Mouse (Mus musculus) liver, embryonic 13.5 days (tissue): ENCODE measurements around the gene Aldh1l1. TPM values are rescaled to one million over a fixed set of nuclear protein-coding genes. Genes with fewer than 3 reads are reported as not detected.
A peak's percentile ranks its signal among the peaks of the same experiment; 100 is the strongest.

Experiments used
- ATAC-seq: fragments of 200-750 bp; cut with Nextera tagmentation; 2 replicates; pipeline ENCODE4 v1.8.0; 2017; ENCODE audit warnings: low read depth, mild to moderate bottlenecking, moderate number of reproducible peaks, moderate library complexity
- DNase-seq: peaks from one replicate; pipeline ENCODE4 v3.0.0; 2022
- H3K27ac ChIP-seq: fragments of 300-500 bp; sonication (generic); 2 replicates; pipeline ENCODE4 v1.5.1; 2015; ENCODE audit warnings: moderate library complexity, mild to moderate bottlenecking, inconsistent platforms
- H3K27me3 ChIP-seq: fragments of 300-500 bp; sonication (generic); 2 replicates; pipeline ENCODE4 v1.6.1; 2015; ENCODE audit warnings: mild to moderate bottlenecking, inconsistent platforms
- H3K36me3 ChIP-seq: fragments of 300-500 bp; sonication (generic); 2 replicates; pipeline ENCODE4 v1.6.1; 2015; ENCODE audit warnings: mild to moderate bottlenecking, inconsistent platforms
- H3K4me1 ChIP-seq: fragments of 300-500 bp; sonication (generic); replicated peaks from 2 replicates; pipeline ENCODE4 v1.6.1; 2015; ENCODE audit warnings: inconsistent platforms
- H3K4me2 ChIP-seq: fragments of 300-500 bp; sonication (generic); 2 replicates; pipeline ENCODE4 v1.6.1; 2015; ENCODE audit warnings: inconsistent platforms, mild to moderate bottlenecking, moderate library complexity
- H3K4me3 ChIP-seq: fragments of 300-500 bp; sonication (generic); replicated peaks from 2 replicates; pipeline ENCODE4 v1.5.1; 2015; ENCODE audit warnings: mild to moderate bottlenecking, inconsistent platforms
- H3K9ac ChIP-seq: fragments of 300-500 bp; sonication (generic); 2 replicates; pipeline ENCODE4 v1.6.1; 2015; ENCODE audit warnings: mild to moderate bottlenecking, inconsistent platforms
- H3K9me3 ChIP-seq: fragments of 300-500 bp; sonication (generic); replicated peaks from 2 replicates; pipeline ENCODE4 v1.6.1; 2016; ENCODE audit warnings: inconsistent platforms
- WGBS: fragments of 180-500 bp; shearing (Covaris S2); methylation state at CpG from one replicate; pipeline ENCODE4 v1.1.7; 2015; ENCODE audit not compliant: insufficient replicate concordance; 5-methylcytosine and 5-hydroxymethylcytosine counted together
- polyA plus RNA-seq: library from polyadenylated mRNA; unstranded; fragments of >200 nt; fragmentation: Nextera tagmentation; extraction: Ambion mirVana; gene quantifications from 2 replicates; pipeline ENCODE4 v1.2.1, GENCODE M21; 2015

Gene Aldh1l1
- polyA plus RNA-seq, 1 experiment from 2014 or later, result 12.3 TPM

DNA sequence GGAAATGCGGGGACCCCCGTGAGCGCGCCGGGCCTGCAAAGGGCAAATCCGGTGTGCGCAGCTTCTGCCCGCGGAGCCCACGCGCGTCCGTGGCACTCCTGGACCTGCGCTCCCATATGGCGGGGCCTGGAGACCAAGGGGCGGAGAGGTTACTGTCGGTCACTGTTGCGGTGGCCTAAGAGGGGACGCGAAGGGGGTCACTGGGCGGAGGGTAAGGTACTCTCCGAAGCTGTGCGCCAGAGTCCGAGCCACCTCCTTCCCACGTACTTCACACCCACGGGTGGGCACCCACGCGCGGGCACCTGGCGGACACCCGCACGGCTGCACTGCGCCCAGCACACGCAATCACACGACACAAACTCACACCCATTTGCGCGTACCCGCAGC is 23.4 kb upstream of the Aldh1l1 start:
- ATAC-seq (no peak), DNase-seq (no peak)
- Histone ChIP-seq H3K4me3 (peak overlapping the region; percentile 59), H3K27me3 (peaks cover 59% of the 10 kb centered on the region), H3K27ac (peak overlapping the region; percentile 73), H3K9me3 (no peaks in the 10 kb centered on the region), H3K4me1 (peaks cover 23% of the 10 kb centered on the region), H3K36me3 (no peaks in the 10 kb centered on the region), H3K4me2 (peak overlapping the region; percentile 67), H3K9ac (peak overlapping the region; percentile 67)
- 2% methylated on average over 34 of the region's 38 CpGs for WGBS

DNA sequence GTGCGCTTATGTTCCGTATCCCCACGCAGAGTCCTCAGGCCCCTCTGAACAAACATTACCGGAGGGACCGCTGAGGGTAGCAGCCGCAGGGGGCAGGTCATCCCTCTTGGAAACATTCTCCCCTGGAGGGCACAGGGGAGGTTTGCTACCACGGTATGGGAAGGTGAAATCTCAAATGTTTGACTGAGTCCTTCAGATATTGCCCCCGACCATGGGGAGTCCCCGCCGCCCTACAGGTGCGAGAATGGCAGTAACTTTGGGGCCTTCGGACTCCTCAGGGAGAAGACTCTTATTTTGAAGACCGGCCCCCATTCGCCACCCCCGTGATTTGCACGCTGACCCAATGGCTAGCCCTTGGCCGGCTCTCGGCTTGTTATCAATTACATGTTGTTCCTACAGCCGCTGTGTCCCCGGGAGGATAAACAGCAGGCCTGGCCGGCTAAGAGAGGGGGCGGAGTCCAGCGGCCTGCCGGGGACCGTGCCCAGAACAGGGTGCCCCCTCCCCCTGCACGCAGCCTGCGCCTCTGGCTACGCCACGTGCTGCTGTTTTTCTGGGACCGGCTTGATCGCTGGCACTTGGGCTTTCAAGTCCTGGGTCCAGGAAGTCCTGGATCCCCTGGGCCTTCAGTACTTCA is 22.9 kb upstream of the Aldh1l1 start:
- Histone ChIP-seq H3K4me2 (peak overlapping the region; percentile 67), H3K9ac (peak overlapping the region; percentile 67), H3K4me1 (peaks cover 23% of the 10 kb centered on the region), H3K36me3 (no peaks in the 10 kb centered on the region), H3K27me3 (peaks cover 59% of the 10 kb centered on the region), H3K4me3 (peak overlapping the region; percentile 59), H3K9me3 (no peaks in the 10 kb centered on the region), H3K27ac (peak overlapping the region; percentile 73)
- 1% methylated on average over 31 of the region's 31 CpGs for WGBS
- ATAC-seq (peak; percentile 75), DNase-seq (peak; percentile 38)

DNA sequence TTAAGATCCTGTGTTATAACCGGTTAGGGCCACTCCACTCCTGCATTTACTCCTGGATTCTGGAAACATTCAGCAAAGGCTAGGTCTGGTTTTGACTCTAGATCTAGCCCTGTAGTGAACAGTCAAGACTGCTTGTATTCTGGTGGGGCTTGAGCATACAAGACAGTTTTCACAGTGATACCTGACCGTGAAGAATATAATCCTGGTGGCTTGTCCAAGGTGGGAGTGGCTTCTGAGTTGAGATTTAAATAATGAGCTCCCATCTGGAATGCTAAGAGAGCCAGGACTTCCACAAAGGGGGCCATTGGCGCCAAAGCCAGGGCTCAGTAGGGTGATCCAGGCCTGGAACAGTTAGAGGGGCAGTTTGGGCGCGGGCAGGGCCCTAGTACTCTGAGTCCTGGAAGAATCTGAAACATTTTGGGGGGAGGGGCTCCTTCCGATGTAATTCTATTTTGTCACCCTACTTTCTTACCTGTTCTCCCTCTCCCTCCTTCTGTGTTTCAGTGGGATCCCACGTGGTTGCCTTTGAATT is 22.3 kb upstream of the Aldh1l1 start:
- ATAC-seq (no peak), DNase-seq (no peak)
- Histone ChIP-seq H3K9me3 (no peaks in the 10 kb centered on the region), H3K9ac (0 out of 2 replicates have a peak overlapping the region, but pooled peaks have one; percentile 6), H3K4me2 (peak overlapping the region; percentile 67), H3K4me1 (peaks cover 23% of the 10 kb centered on the region), H3K36me3 (no peaks in the 10 kb centered on the region), H3K27ac (peak overlapping the region; percentile 53), H3K27me3 (peaks cover 59% of the 10 kb centered on the region), H3K4me3 (peak overlapping the region; percentile 59)
- 27% methylated on average over 7 of the region's 7 CpGs for WGBS

- peaks cover 51% of the 10 kb centered on the region for H3K27me3 ChIP-seq
- H3K9me3 ChIP-seq, result no peaks in the 10 kb centered on the region
- WGBS, result 70% methylated on average over 11 of the region's 11 CpGs
- peak overlapping the region; percentile 20; the same call in 1 of the 2 replicates for H3K4me3 ChIP-seq
- DNase-seq (no peak), ATAC-seq (peak; percentile 8; the same call in 1 of the 2 replicates)
- no peaks in the 10 kb centered on the region for H3K36me3 ChIP-seq
- peak overlapping the region; percentile 73 for H3K27ac ChIP-seq
- peak overlapping the region; percentile 29; the same call in 1 of the 2 replicates for H3K4me2 ChIP-seq
- peak overlapping the region; percentile 42; the same call in 1 of the 2 replicates for H3K9ac ChIP-seq
- H3K4me1 ChIP-seq, result peaks cover 23% of the 10 kb centered on the region
Observed at GRCm38 (mm10) chr6:90465028-90465640, 21.1 kb upstream of the Aldh1l1 start.

- H3K4me2 ChIP-seq, result peak overlapping the region; percentile 45
- ATAC-seq, result no peak
Observed at GRCm38 (mm10) chr6:90466079-90466478, 20.1 kb upstream of the Aldh1l1 start.

DNA sequence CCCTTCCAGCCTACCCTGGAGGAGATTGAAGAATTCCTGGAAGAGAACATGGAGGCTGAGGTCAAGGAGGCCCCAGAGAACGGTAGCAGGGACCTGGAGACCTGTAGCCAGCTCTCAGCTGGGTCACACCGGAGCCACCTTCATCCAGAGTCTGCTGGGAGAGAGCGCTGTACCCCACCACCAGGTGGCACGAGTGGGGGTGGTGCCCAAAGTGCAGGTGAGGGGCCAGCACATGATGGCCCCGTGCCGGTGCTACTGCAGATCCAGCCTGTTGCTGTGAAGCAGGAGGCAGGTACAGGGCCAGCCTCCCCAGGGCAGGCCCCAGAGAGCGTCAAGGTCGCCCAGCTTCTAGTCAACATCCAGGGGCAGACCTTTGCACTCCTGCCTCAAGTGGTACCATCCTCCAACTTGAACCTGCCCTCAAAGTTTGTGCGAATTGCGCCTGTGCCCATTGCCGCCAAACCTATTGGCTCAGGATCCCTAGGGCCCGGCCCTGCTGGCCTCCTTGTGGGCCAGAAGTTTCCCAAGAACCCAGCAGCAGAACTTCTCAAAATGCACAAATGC is 19.3 kb upstream of the Aldh1l1 start:
- 66% methylated on average over 12 of the region's 12 CpGs for WGBS
- ATAC-seq, result no peak
- peak overlapping the region; percentile 14; the same call in 1 of the 2 replicates for H3K4me3 ChIP-seq
- H3K27ac ChIP-seq, result peak overlapping the region; percentile 72
- H3K9ac ChIP-seq, result peak overlapping the region; percentile 43; the same call in 1 of the 2 replicates
- no peaks in the 10 kb centered on the region for H3K9me3 ChIP-seq
- H3K27me3 ChIP-seq, result peaks cover 33% of the 10 kb centered on the region
- H3K4me2 ChIP-seq, result peak overlapping the region; percentile 45
- DNase-seq, result no peak
- peaks cover 23% of the 10 kb centered on the region for H3K4me1 ChIP-seq
- H3K36me3 ChIP-seq, result no peaks in the 10 kb centered on the region

More at GRCm38 (mm10) chr6:90466079-90466478, 20.1 kb upstream of the Aldh1l1 start:
- no peaks in the 10 kb centered on the region for H3K9me3 ChIP-seq
- WGBS, result 62% methylated on average over 10 of the region's 10 CpGs
- peaks cover 23% of the 10 kb centered on the region for H3K4me1 ChIP-seq
- peaks cover 41% of the 10 kb centered on the region for H3K27me3 ChIP-seq
- peak overlapping the region; percentile 73 for H3K27ac ChIP-seq
- peak overlapping the region; percentile 43; the same call in 1 of the 2 replicates for H3K9ac ChIP-seq
- DNase-seq, result no peak
- H3K36me3 ChIP-seq, result no peaks in the 10 kb centered on the region
- peak overlapping the region; percentile 14; the same call in 1 of the 2 replicates for H3K4me3 ChIP-seq

DNA sequence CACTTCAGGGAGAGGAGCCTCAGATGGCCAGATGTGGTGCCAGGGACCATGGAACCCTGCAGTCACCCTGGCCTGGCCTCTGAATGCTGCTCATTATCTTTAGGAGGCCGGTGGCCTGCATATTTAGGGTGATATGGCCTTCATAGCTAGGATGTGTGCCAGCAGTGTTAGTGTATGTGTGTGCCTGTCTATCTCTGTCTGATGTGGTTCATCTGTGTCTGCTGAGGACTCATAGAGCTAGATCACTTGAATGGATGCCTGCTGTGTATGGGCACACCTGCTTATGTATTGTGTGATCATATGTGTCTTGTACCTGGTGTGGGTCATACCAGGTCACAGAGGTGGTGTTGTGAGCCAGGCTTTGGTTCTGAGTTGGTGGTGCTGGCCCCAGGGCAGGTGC is 18.0 kb upstream of the Aldh1l1 start:
- Histone ChIP-seq H3K27me3 (peaks cover 20% of the 10 kb centered on the region), H3K4me1 (peaks cover 20% of the 10 kb centered on the region), H3K36me3 (no peaks in the 10 kb centered on the region), H3K27ac (no peak overlapping the region), H3K4me2 (peak overlapping the region; percentile 45), H3K9me3 (no peaks in the 10 kb centered on the region), H3K9ac (no peak overlapping the region), H3K4me3 (peak overlapping the region; percentile 2; the same call in 1 of the 2 replicates)
- 32% methylated on average over 1 of the region's 1 CpGs for WGBS
- ATAC-seq (no peak), DNase-seq (no peak)

- no peak overlapping the region for H3K9ac ChIP-seq
- 59% methylated on average over 6 of the region's 6 CpGs for WGBS
- H3K27me3 ChIP-seq, result peaks cover 11% of the 10 kb centered on the region
- no peaks in the 10 kb centered on the region for H3K9me3 ChIP-seq
- no peak for DNase-seq
- H3K4me3 ChIP-seq, result no peak overlapping the region
- H3K4me1 ChIP-seq, result peaks cover 13% of the 10 kb centered on the region
- H3K4me2 ChIP-seq, result no peak overlapping the region
- ATAC-seq, result no peak
- H3K36me3 ChIP-seq, result no peaks in the 10 kb centered on the region
- H3K27ac ChIP-seq, result no peak overlapping the region
Observed at GRCm38 (mm10) chr6:90469041-90469440, 17.2 kb upstream of the Aldh1l1 start.

DNA sequence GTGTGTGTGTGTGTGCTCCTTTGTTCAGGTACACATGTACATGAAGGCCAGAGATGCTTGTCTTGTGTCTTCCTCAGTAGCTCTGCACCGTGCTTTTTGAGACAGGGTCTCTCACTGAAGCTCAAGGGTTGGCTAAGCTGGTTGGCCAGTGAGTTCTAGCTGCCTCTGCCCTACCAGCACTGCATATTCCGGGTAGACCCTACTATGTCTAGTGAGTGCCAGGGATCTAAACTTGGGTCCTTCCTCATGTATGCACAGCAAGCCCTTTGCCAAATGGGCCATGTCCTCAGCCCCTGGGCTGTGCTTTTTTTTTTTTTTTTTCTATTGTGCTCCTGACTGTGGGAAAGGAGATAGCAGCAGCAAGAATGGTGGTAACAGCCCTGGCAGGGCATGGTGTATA is 16.0 kb upstream of the Aldh1l1 start:
- 50% methylated on average over 2 of the region's 2 CpGs for WGBS
- Histone ChIP-seq H3K4me3 (no peak overlapping the region), H3K27ac (no peak overlapping the region), H3K9ac (no peak overlapping the region), H3K9me3 (no peaks in the 10 kb centered on the region), H3K36me3 (no peaks in the 10 kb centered on the region), H3K4me2 (no peak overlapping the region), H3K4me1 (peaks cover 8% of the 10 kb centered on the region), H3K27me3 (0 out of 2 replicates have a peak, but pooled peaks cover under 1% of the 10 kb centered on the region)
- DNase-seq (no peak), ATAC-seq (no peak)

GRCm38 (mm10) chr6:90470947-90471541 is 15.2 kb upstream of the Aldh1l1 start:
- no peak overlapping the region for H3K4me2 ChIP-seq
- H3K36me3 ChIP-seq, result no peaks in the 10 kb centered on the region
- H3K9ac ChIP-seq, result no peak overlapping the region

DNA sequence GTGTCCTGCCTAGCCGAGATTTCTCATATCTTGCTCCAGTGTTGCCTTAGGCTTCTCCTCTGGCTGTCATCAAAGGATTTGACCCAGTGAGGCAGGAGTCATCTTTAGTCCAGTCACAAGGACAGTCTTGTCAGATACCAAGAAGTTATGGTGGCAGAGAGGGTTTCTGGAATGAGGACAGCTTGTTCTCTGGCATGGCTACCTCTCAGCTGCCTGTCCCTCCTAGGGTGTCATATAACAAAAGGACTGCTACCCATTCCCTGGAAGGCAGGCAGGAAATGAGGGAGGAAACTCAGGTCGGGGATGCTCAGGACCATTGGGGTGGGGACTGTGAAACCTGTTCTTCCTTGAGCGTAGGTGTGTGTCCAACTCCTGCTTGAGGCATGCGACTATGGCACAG is 14.1 kb upstream of the Aldh1l1 start:
- H3K4me1 ChIP-seq, result peaks cover 14% of the 10 kb centered on the region
- DNase-seq, result no peak
- no peak for ATAC-seq
- H3K4me3 ChIP-seq, result no peak overlapping the region
- H3K9ac ChIP-seq, result no peak overlapping the region
- no peaks in the 10 kb centered on the region for H3K27me3 ChIP-seq
- no peak overlapping the region for H3K4me2 ChIP-seq
- H3K9me3 ChIP-seq, result no peaks in the 10 kb centered on the region
- H3K36me3 ChIP-seq, result no peaks in the 10 kb centered on the region
- WGBS, result 50% methylated on average over 4 of the region's 4 CpGs
- H3K27ac ChIP-seq, result no peak overlapping the region

More at GRCm38 (mm10) chr6:90470947-90471541, 15.2 kb upstream of the Aldh1l1 start:
- Histone ChIP-seq H3K4me3 (no peak overlapping the region), H3K4me1 (peaks cover 14% of the 10 kb centered on the region), H3K27ac (no peak overlapping the region), H3K27me3 (no peaks in the 10 kb centered on the region), H3K9me3 (no peaks in the 10 kb centered on the region)
- ATAC-seq (no peak), DNase-seq (no peak)
- WGBS, result 47% methylated on average over 12 of the region's 12 CpGs
